Mouse (Mus musculus): ENCODE data around the gene Atxn7l2.

GRCm38 (mm10) chr3:108180514-108180913 lies 30.2 kb downstream of the Atxn7l2 start:
- TF ChIP-seq CTCF (IDR thresholded peaks at IDR 0.05; ENCODE audit: insufficient read depth, low read length) (no peak), POLR2A (IDR thresholded peaks at IDR 0.05; ENCODE audit: borderline replicate concordance, extremely low read depth, low read depth, low read length) (no peak)
